17 mouse cellular contexts compared by ENCODE assay signal in the genomic region with DNA sequence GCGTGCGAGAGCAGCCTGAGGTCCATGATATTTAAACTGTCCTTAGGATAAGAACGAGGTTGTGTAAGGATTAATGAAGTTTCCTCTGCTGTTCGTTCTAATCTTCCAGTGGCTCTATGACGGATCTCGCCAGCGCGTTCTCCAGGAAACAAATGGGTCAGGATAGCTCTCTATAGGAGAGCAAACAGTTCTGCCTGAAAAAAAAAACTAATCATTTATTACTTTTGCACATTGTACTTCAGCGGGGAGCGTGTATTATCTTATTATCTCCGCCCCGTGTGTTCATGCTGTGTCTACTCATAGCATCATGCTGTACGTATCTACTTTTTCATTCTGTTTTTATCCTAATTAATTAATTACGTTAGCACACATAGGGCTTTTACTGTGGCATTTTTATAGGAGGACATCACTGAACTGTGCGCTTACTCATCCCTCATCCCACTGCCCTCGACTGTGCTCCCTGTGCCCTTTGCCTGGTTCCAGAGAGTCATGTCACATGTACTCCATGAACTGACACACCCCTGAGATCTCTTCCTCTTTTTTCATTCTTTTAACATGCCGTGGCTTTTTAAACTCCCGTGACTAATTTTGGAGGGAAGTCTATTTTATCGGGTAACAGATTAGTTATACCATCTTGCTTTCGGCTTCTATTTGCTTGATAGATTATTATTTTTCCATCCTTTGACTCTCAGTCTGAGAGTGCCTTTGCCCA. TPM values are rescaled to one million over a fixed set of nuclear protein-coding genes. Genes with fewer than 3 reads are reported as not detected.
DNase-seq lines count a peak whose midpoint lies in the region; ATAC-seq and TF ChIP-seq lines count a peak whose summit lies in the region.
"Had no signal": no experiment of that assay in that cellular context is flagged by ENCODE, and none has a peak within 500 bp of the region (broad histone marks: within the 10 kb centered on the region; RNA-seq: fewer than 3 reads in every experiment).

No protein-coding gene starts in this region.

- no peaks in the 10 kb centered on the region for H3K9me3 ChIP-seq in midbrain, embryonic 15.5 days
- H3K9me3 ChIP-seq in midbrain, embryonic 14.5 days (ENCODE audit: control insufficient read depth, low read length), result no peaks in the 10 kb centered on the region
- H3K9me3 ChIP-seq in hindbrain, postnatal 0 days (ENCODE audit: low read length), result no peaks in the 10 kb centered on the region
- H3K9me3 ChIP-seq in neural tube, embryonic 13.5 days, result no peaks in the 10 kb centered on the region
- H3K9me3 ChIP-seq in forebrain, postnatal 0 days (ENCODE audit: low read length), result no peaks in the 10 kb centered on the region
- H3K9me3 ChIP-seq: liver, embryonic 12.5 days; midbrain, embryonic 12.5 days; stomach, embryonic 15.5 days had no signal

- H3K4me2 ChIP-seq in midbrain, embryonic 15.5 days, result peak overlapping the region; percentile 27
- no peak overlapping the region for H3K4me2 ChIP-seq in midbrain, embryonic 14.5 days (ENCODE audit: low read length)
- H3K4me2 ChIP-seq in hindbrain, postnatal 0 days (ENCODE audit: low read depth, low read length), result peak overlapping the region; percentile 52
- H3K4me2 ChIP-seq in neural tube, embryonic 13.5 days, result peak overlapping the region; percentile 10; the same call in 1 of the 2 replicates
- H3K4me2 ChIP-seq in forebrain, postnatal 0 days (ENCODE audit: low read depth), result no peak overlapping the region
- H3K4me2 ChIP-seq: liver, embryonic 12.5 days; midbrain, embryonic 12.5 days; stomach, embryonic 15.5 days had no signal

- DNase-seq in midbrain, embryonic 14.5 days, result no peak
- no peak for DNase-seq in hindbrain, postnatal 0 days (ENCODE audit: low spot score)
- DNase-seq in adipocyte (ENCODE audit: low spot score), result no peak
- no peak for DNase-seq in gastrocnemius, postnatal 25 days
- no peak for DNase-seq in forebrain, postnatal 0 days
- DNase-seq: cerebellum, postnatal 36 days; kidney, adult 9 months; kidney, postnatal 4 days; left cerebral cortex, postnatal 4 days; spleen, adult 18-20 months had no signal

- no peak overlapping the region for H3K27ac ChIP-seq in midbrain, embryonic 15.5 days
- H3K27ac ChIP-seq in midbrain, embryonic 14.5 days (replicated peaks; ENCODE audit: low read depth, low read length), result no peak overlapping the region
- peak overlapping the region; percentile 21; the same call in 1 of the 2 replicates for H3K27ac ChIP-seq in bone marrow macrophage, adult 2 months (ENCODE audit: insufficient read depth, low read depth, low read length)
- H3K27ac ChIP-seq in hindbrain, postnatal 0 days, result no peak overlapping the region
- H3K27ac ChIP-seq in neural tube, embryonic 13.5 days (replicated peaks), result no peak overlapping the region
- no peak overlapping the region for H3K27ac ChIP-seq in forebrain, postnatal 0 days (ENCODE audit: low read depth, low read length)
- H3K27ac ChIP-seq: liver, embryonic 12.5 days; midbrain, embryonic 12.5 days; stomach, embryonic 15.5 days had no signal

- WGBS in midbrain, embryonic 15.5 days, result 63% methylated on average over 20 of the region's 20 CpGs
- WGBS in midbrain, embryonic 14.5 days, result 60% methylated on average over 20 of the region's 20 CpGs
- WGBS in hindbrain, postnatal 0 days, result 54% methylated on average over 20 of the region's 20 CpGs
- 62% methylated on average over 20 of the region's 20 CpGs for WGBS in neural tube, embryonic 13.5 days
- WGBS in forebrain, postnatal 0 days, result 79% methylated on average over 20 of the region's 20 CpGs

- no peak for TF ChIP-seq POLR2A in bone marrow macrophage, adult 2 months (IDR thresholded peaks at IDR 0.05; ENCODE audit: borderline replicate concordance, low read depth, low read length)

- no peaks in the 10 kb centered on the region for H3K36me3 ChIP-seq in midbrain, embryonic 15.5 days (replicated peaks)
- H3K36me3 ChIP-seq in midbrain, embryonic 14.5 days (ENCODE audit: control insufficient read depth, insufficient read depth, low read length), result no peaks in the 10 kb centered on the region
- no peaks in the 10 kb centered on the region for H3K36me3 ChIP-seq in hindbrain, postnatal 0 days (ENCODE audit: insufficient read depth, low read length)
- no peaks in the 10 kb centered on the region for H3K36me3 ChIP-seq in neural tube, embryonic 13.5 days
- no peaks in the 10 kb centered on the region for H3K36me3 ChIP-seq in forebrain, postnatal 0 days (ENCODE audit: insufficient read depth)
- H3K36me3 ChIP-seq: liver, embryonic 12.5 days; midbrain, embryonic 12.5 days; stomach, embryonic 15.5 days had no signal

- 0 out of 2 replicates have a peak, but pooled peaks have one; percentile 9 for ATAC-seq in midbrain, embryonic 15.5 days (replicated peaks)
- ATAC-seq in midbrain, embryonic 14.5 days (ENCODE audit: low FRiP score, low TSS enrichment), result no peak
- ATAC-seq in hindbrain, postnatal 0 days, result no peak
- ATAC-seq in neural tube, embryonic 13.5 days (ENCODE audit: low read depth), result no peak
- no peak for ATAC-seq in forebrain, postnatal 0 days
- ATAC-seq: liver, embryonic 12.5 days; Patski had no signal

- no peaks in the 10 kb centered on the region for H3K4me1 ChIP-seq in midbrain, embryonic 15.5 days
- H3K4me1 ChIP-seq in midbrain, embryonic 14.5 days (ENCODE audit: control insufficient read depth, insufficient read depth, low read length), result no peaks in the 10 kb centered on the region
- H3K4me1 ChIP-seq in bone marrow macrophage, adult 2 months (ENCODE audit: control insufficient read depth, insufficient read depth, low read length), result peaks cover 57% of the 10 kb centered on the region
- H3K4me1 ChIP-seq in hindbrain, postnatal 0 days (ENCODE audit: insufficient read depth, low read length), result no peaks in the 10 kb centered on the region
- no peaks in the 10 kb centered on the region for H3K4me1 ChIP-seq in neural tube, embryonic 13.5 days (replicated peaks)
- H3K4me1 ChIP-seq in forebrain, postnatal 0 days (ENCODE audit: insufficient read depth), result no peaks in the 10 kb centered on the region
- H3K4me1 ChIP-seq: midbrain, embryonic 12.5 days; stomach, embryonic 15.5 days had no signal

- H3K4me3 ChIP-seq in midbrain, embryonic 15.5 days, result no peak overlapping the region
- no peak overlapping the region for H3K4me3 ChIP-seq in midbrain, embryonic 14.5 days (replicated peaks; ENCODE audit: low read depth, low read length)
- peak overlapping the region; percentile 8; the same call in 1 of the 2 replicates for H3K4me3 ChIP-seq in bone marrow macrophage, adult 2 months (ENCODE audit: insufficient read depth, low read length)
- peak overlapping the region; percentile 24 for H3K4me3 ChIP-seq in hindbrain, postnatal 0 days (ENCODE audit: low read length)
- H3K4me3 ChIP-seq in neural tube, embryonic 13.5 days, result no peak overlapping the region
- H3K4me3 ChIP-seq in forebrain, postnatal 0 days (ENCODE audit: low read depth, low read length), result no peak overlapping the region
- H3K4me3 ChIP-seq: liver, embryonic 12.5 days; midbrain, embryonic 12.5 days; stomach, embryonic 15.5 days had no signal

- no peaks in the 10 kb centered on the region for H3K27me3 ChIP-seq in midbrain, embryonic 15.5 days (replicated peaks)
- no peaks in the 10 kb centered on the region for H3K27me3 ChIP-seq in midbrain, embryonic 14.5 days (ENCODE audit: control insufficient read depth, insufficient read depth, low read length)
- no peaks in the 10 kb centered on the region for H3K27me3 ChIP-seq in hindbrain, postnatal 0 days (ENCODE audit: insufficient read depth, low read length)
- no peaks in the 10 kb centered on the region for H3K27me3 ChIP-seq in neural tube, embryonic 13.5 days
- H3K27me3 ChIP-seq in forebrain, postnatal 0 days (ENCODE audit: insufficient read depth, low read length), result no peaks in the 10 kb centered on the region
- H3K27me3 ChIP-seq: liver, embryonic 12.5 days; midbrain, embryonic 12.5 days; Patski; stomach, embryonic 15.5 days had no signal

- TF ChIP-seq CTCF in bone marrow macrophage, adult 2 months (IDR thresholded peaks at IDR 0.05; ENCODE audit: low read depth, low read length), result no peak
- no peak for TF ChIP-seq CTCF in hindbrain, postnatal 0 days (IDR thresholded peaks at IDR 0.05; ENCODE audit: low read depth)
- TF ChIP-seq CTCF in forebrain, postnatal 0 days (IDR thresholded peaks at IDR 0.05; ENCODE audit: low read depth), result no peak

- no peak overlapping the region for H3K9ac ChIP-seq in midbrain, embryonic 15.5 days
- no peak overlapping the region for H3K9ac ChIP-seq in midbrain, embryonic 14.5 days (replicated peaks; ENCODE audit: low read length)
- no peak overlapping the region; the same call in 1 of the 2 replicates for H3K9ac ChIP-seq in hindbrain, postnatal 0 days (replicated peaks; ENCODE audit: low read length)
- H3K9ac ChIP-seq in neural tube, embryonic 13.5 days, result no peak overlapping the region
- H3K9ac ChIP-seq in forebrain, postnatal 0 days, result no peak overlapping the region
- H3K9ac ChIP-seq: liver, embryonic 12.5 days; midbrain, embryonic 12.5 days; stomach, embryonic 15.5 days had no signal

RNA-seq across cellular contexts. Expression of a gene that starts 16.1 kb away (rescaled TPM):
- polyA plus RNA-seq in midbrain, embryonic 15.5 days (2015; fragmentation: Nextera tagmentation; extraction: Ambion mirVana), result 27.0 and 28.3 TPM in 2 replicates
- polyA plus RNA-seq in midbrain, embryonic 14.5 days (2014; fragmentation: Nextera tagmentation; extraction: Ambion mirVana), result 20.7 and 25.4 TPM in 2 replicates
- 36.1 and 40.0 TPM in 2 replicates for polyA plus RNA-seq in bone marrow macrophage, adult 2 months (2012; ENCODE audit: insufficient read depth, insufficient read length, missing spikeins)
- total RNA-seq in hindbrain, postnatal 0 days (2014; rRNA removed), result 65.3 and 74.0 TPM in 2 replicates
- polyA plus RNA-seq in hindbrain, postnatal 0 days (2015; fragmentation: Nextera tagmentation; extraction: Ambion mirVana), result 32.5 and 35.2 TPM in 2 replicates
- polyA plus RNA-seq in neural tube, embryonic 13.5 days (2015; fragmentation: Nextera tagmentation; extraction: Ambion mirVana), result 23.4 and 29.9 TPM in 2 replicates
- total RNA-seq in gastrocnemius, postnatal 25 days (2021), result 10 to 100 TPM; 17.9 to 21.9 TPM
- total RNA-seq in forebrain, postnatal 0 days (2014; rRNA removed), result 57.5 and 58.3 TPM in 2 replicates
- 38.7 and 43.7 TPM in 2 replicates for polyA plus RNA-seq in forebrain, postnatal 0 days (2015; fragmentation: Nextera tagmentation; extraction: Ambion mirVana)

Comparison
In these comparisons a context has a peak if more than half of its experiments do, and no peak if none do; other contexts are left out.
1. H3K4me2 ChIP-seq: peak in midbrain, embryonic 15.5 days (single experiment), hindbrain, postnatal 0 days (single experiment) and neural tube, embryonic 13.5 days (single experiment); none in midbrain, embryonic 14.5 days (single experiment) and forebrain, postnatal 0 days (single experiment).
2. H3K4me3 ChIP-seq: peak in bone marrow macrophage, adult 2 months (single experiment) and hindbrain, postnatal 0 days (single experiment); none in midbrain, embryonic 15.5 days (single experiment), midbrain, embryonic 14.5 days (single experiment), neural tube, embryonic 13.5 days (single experiment) and forebrain, postnatal 0 days (single experiment).